Mouse (Mus musculus) heart, adult 11 months (tissue): ENCODE results near the gene Triap1.
A peak's percentile ranks its signal among the peaks of the same experiment; 100 is the strongest.

Experiments
- DNase-seq: peaks from one replicate; pipeline ENCODE4 v3.0.0; 2022

Gene Triap1

DNA sequence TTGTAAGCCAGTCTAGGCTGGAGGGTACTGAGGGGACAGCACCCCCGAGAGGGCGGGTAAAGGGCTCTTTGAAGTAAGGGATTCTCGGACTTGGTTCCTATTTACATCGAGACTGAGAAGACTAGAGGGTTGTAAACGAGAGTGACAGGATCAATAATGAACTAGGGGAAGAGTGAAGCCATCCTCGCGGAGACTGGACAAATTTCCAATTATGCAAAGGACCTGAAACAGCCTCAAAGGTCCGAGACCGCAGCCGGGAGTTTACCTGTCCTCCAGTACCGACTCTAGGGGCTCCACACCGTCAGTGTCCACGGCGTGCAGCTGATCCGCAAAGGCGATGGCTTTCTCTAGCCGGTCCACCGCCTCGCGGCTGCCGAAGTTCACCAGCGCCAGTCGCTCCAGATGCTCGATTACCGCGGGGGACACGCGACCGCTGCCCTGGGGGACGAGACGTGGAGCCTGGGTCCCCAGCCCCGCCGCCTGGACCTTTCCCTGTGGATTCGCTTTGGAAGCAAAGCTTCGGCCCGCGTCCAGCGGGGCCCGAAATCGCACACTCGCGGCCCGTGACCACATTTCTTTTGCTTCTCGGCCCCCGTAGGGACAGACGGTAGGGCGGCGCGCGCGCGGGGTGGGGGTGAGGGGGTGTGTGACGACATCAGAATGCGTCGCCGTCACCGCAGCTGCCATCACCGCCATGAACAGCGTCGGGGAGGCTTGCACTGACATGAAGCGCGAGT is at the start of gene Triap1, which contains the start of gene Gatc:
Gene Triap1, plus strand, starts transcription at position 649 of the 737 bp plus-strand sequence.
Gene Gatc, minus strand, starts transcription at position 602 of the 737 bp plus-strand sequence.
- peak; percentile 99 for DNase-seq

DNA sequence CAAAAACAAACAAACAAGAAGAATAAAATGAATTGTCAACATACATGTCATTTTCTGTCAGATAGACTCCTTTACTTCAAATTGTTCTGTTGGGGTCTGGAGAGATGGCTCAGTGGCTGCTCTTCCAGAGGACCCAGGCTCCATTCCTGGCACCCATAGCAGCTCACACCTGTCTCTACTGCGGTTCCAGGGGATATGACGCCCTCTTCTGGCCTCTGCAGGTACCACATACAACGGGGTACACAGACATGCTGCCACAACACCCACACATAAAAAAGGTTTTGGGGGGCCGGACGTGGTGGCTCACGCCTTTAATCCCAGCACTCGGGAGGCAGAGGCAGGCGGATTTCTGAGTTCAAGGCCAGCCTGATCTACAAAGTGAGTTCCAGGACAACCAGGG is 46.9 kb upstream of the Triap1 start:
- DNase-seq = no peak

GRCm38 (mm10) chr5:115296347-115296746 is 44.7 kb upstream of the Triap1 start:
- no peak for DNase-seq

GRCm38 (mm10) chr5:115300035-115300744 is 40.8 kb upstream of the Triap1 start:
- peak; percentile 98 for DNase-seq

GRCm38 (mm10) chr5:115300792-115301614 is 40.0 kb upstream of the Triap1 start, which contains the start of gene Dynll1:
TSS of gene Dynll1 (minus strand) at chr5:115300999.
- peak; percentile 100 for DNase-seq

DNA sequence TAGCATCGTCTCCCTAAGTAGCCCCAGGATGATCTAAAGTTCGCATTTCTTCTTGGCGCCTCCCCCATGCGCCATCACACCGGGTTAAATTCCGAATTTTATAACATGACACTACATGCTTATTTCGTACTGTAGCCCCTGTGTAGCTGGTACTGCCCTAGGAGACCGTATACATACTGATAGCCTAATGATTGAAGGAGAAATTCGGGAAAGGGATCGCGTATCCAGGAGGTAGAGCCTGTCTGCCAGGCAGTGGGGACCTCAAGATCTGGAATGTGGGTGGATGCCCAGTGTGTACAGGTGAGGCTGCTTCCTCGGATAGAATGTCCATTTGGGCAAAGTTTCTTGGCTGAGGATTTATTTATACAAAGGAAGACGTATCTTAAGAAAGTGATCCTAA is 39.4 kb upstream of the Triap1 start:
- DNase-seq = peak; percentile 93

DNA sequence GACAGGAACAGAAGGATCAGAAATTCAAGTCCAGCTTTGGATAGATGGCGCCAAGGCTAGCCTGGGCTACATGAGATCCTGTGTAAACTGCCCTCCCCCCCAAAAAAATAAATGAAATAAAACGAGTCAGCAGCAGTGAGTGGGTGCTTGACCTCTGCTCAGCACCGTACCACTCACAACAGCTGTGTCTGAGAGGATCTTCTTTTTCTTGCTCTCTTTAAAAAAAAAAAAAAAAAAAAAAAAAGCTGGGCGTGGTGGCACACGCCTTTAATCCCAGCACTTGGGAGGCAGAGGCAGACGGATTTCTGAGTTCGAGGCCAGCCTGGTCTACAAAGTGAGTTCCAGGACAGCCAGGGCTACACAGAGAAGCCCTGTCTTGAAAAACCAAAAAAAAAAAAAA is 38.8 kb upstream of the Triap1 start:
- peak; percentile 85 for DNase-seq

- DNase-seq = no peak
Measured at GRCm38 (mm10) chr5:115312354-115312753, 28.7 kb upstream of the Triap1 start.

DNA sequence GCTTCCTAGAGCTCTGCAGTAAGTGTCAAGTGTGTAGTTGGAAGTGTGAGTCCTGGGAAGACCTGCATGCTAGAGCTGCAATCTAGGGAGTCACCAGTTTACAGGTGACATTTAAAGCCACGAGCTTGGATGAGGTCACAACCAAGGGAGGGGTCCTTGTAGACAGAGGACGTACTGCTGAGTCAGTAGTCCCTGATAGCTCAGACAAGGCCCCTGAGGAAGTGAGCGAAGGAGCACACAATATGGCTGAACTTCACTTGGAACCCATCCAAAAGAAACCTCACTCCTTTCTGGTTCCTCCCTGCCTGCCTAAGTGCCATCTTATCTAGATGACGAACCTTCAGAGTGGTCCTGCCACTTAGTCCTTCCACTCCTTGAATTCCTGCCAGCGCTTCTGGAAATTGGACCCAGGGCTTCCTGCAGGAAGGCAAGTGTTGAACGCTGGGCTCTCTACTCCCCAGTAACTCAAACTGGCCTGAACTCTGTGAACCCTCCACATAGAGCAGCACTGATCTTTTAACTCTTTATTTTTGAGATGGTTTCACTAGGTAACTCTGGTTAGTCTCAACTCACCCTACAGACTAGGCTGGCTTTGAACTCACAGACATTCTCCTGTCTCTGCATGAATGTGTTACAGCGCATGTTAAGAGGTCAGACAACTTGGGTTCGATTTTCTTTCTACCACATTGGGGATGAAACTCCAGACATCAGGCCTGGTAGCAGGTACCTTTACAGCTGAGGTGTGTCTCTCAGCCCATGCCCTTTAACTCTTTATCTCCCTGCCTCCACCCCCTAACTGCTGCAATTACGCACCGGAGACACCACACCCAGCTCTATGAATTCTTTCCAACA is 28.0 kb upstream of the Triap1 start:
- no peak for DNase-seq

DNA sequence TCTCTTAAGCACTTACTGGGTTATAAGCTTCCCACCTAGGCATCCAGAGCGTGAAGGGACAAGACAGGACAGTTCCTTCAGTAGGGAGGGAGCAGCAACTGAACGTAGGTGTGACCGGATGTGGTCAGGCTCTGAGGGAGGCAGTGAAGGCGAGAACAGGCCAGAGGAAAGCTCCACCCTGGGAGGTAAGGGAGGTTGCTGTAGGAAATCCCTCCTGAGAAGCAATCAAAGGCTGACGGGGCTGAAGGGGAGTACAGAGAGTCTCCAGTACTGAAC is 27.4 kb upstream of the Triap1 start:
- DNase-seq = no peak

- DNase-seq = no peak
Measured at GRCm38 (mm10) chr5:115316968-115317644, 23.9 kb upstream of the Triap1 start.

GRCm38 (mm10) chr5:115317645-115318328 is 23.2 kb upstream of the Triap1 start:
- peak; percentile 94 for DNase-seq

DNA sequence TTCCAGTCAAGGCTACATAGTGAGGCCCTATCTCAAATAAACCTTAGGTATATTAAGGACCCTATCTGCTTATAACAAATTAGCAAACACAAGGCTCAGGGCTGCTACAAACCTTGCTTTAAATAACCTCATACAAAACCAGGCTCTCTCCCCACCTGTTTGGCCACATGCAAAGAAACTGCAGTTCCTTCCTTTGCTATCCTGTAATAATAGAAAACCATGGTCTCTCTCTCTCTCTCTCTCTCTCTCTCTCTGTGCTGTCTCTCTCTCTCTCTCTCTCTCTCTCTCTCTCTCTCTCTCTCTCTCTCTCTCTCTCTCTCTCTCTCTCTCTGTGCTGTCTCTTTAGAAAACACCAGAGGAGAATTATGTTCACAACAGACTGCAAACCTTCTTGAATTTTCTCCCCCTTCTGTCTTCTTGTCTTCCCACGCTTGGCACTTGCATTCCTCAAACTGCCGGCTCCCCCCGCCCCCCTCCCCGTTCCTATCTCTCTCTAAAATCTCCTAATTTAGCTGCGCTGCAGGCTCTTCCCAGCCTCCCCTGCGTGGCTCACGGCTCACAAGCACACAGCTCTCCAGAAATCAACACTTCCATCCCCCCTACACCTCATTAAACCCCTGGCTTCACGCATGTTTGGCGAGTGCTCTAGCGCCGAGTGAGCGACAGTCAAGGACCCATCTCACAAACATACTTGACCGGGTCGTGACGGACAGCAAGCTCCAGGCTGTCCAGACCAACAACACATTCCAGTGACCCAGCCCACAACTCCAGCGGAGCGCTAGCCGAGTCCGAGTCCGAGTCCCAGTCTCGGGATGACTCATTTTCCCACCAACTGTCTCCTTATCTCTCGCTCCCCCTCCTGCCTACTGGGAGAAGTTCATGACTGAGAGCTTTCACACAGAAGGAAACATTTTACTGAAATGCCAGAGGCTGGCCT is 21.8 kb upstream of the Triap1 start:
- DNase-seq = peak; percentile 98

DNA sequence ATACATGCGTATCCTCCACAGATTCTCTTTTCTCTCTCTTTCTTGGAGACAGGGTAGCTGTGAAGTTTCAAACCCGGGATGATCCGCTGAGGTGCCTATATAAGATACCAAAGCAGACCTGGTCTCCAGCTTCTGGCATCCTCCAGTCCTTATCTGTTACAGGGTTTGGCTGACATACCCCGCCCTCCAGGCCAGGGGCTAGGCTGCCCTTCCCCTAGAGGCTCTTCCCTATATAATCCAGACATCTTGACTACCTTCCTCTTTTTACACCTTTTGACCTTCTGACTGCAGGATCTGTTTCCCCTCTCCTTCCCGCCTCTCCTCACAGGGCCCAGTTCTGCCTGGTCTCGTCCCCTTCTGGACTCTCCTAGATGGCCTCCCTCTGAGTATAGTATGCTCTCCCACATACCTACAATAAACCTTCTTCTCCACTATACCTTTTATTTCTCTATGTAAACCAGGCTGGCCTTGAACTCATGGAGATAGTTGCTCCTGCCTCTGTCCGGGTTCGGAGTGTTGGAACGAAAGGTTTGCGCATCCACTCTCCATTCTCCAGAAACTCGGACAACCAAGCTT is 14.7 kb upstream of the Triap1 start:
- DNase-seq = no peak

DNA sequence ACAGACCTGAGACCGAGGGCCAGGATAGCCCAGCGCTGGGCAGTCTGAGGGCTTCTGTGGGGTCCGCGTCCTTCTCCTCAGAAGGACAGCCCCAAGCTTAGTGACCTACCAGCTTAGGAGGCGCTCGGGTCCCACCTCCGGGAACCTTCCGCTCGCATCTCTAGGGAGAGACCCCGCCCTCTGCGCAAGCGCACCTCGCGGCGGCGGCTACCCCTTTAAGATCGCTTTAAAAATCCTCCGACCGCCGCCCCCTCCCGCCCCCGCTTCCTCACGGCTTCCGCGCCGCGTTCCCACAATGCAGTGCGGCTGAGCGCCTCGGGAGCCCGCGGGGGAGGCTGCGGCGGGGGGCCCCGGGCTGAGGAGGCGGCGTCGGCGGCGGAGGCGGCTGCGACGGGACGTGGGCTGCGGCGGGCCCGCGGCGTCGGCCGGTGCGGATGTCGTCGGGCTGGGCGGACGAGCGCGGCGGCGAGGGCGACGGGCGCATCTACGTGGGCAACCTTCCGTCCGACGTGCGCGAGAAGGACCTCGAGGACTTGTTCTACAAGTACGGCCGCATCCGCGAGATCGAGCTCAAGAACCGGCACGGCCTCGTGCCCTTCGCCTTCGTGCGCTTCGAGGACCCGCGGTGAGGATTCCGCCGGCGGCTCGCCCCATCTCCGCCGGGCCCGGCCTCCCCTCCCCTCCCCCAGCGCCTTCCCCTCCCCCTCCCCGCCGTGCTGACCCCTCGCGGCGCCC is 14.0 kb upstream of the Triap1 start, which contains the start of gene Srsf9:
Gene Srsf9, plus strand, starts transcription at position 303 of the 735 bp plus-strand sequence.
- peak; percentile 100 for DNase-seq

DNA sequence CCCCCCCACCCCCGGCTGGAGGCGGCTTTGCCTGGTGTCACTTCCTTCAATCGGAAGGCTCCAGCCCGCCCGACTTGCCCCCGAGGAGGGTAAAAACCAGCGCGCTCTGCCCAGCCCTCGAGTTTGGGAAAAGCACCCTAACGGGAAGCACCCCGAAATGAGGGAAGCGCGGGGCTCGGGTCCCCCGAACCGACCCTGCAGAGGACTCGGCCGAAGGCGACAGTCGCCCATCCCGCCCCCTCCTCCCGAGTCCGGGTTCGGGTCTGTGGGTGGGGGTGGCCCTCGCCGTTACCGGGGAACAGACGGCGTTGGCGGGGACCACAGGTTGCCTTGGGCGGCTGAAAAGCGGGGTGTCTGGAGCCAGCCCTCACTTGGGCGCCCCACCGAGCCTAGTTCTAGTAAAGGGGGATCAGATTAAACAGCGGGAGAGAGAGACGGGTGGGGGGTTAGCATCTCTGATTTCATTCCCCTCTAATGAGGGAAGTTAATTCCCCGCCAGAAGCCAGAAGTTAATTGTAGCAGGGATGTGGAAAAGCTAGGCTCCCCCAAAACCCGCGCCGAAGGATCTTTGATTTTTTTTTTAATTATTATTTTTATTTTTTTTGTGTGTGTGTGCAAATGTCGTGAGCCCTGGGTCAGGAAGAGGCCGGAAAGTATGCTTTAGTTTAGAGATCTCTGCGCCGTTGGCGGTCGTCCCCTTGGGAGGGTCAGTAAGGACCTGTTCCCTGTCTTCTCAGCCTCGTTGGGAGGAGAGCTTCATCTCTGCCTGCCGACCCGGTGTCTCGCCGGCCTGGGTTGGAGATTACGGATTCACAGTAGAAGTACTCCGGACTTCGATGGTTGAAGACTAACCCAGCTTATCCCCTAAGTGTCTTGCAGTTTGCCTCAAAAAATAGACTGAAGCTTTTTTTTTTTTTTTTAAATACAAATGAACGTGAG is 13.1 kb upstream of the Triap1 start:
- DNase-seq = peak; percentile 95

DNA sequence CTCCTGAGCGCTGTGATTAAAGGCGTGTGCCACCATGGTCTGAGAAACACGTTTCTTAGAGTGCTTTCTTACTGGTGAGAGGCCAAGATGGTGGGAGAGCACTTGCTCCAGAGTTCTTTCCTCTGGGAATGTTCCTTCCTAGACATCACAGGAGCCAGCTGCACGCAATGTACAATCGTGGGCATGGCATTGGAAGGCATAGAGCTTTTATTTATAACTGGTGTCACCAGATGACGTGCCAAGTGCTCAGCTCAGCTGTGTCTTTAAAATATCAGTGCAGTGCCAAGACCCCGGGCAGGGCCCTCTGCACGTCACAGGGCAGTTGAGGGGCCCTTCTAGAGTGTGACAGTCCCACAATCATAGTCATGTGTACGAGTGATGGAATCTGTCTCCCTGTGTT is 10.1 kb upstream of the Triap1 start:
- peak; percentile 93 for DNase-seq

DNA sequence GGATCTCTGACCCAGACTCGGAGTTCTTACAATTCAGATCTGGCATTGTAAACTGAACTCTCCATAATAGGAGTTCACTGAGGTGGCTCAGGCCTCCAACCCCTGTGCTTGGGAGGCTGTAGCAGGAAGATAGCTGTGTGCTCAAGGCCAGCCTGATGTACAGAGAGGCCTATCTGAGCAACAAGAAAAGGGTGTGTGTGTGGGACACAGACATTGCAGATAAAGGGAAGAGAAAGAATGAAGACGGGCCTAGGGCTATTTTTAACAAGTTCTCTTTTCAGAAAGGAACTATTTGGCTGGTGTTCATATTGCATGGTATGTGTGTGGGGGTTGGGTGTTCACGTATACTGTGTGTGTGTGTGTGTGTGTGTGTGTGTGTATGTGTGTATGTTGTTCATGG is 7.4 kb upstream of the Triap1 start:
- no peak for DNase-seq
